Mouse (Mus musculus) T-helper 17 cell (primary cell): ENCODE data around the gene Erbb4.

Source experiments
- in situ Hi-C, 2 experiments: fragments of 300-600 bp; cut with MboI, MseI; formaldehyde crosslinking; loops; 1 replicate in 1 of 2; 2 replicates in 1 of 2; pipeline ENCODE4 v1.15.1; 2025; ENCODE audit warnings: high pct_unique_total_duplicates in 2 of 2

Gene Erbb4

GRCm38 (mm10) chr1:68570924-68571323 lies 536.9 kb downstream of the Erbb4 start:
- in situ Hi-C loops, result loop anchor here in 1 of 2 experiments (10.0 kb wide), 1 partner anchor 404 kb away; no protein-coding TSS in a partner anchor

DNA sequence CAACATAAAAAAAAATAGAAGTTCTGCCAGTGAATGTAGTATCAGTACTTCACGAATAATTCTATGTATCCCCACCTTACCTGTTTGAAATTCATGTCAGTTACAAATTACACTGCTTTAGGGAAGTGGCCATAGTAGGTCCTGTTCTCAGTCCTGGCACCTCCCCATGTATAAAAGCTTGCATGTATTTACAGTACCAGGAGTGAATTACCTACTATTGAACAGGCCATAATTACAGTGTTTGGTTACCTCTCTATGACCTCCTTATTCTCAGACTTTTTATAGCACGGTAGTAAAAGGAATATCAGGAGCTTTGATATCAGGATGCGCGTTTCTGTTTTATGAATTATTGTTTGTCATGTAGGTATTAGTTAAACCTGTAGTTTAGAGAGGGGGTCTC lies 564.9 kb downstream of the Erbb4 start:
- in situ Hi-C loops, result no loop called here

- in situ Hi-C loops, result no loop called here
Observed at GRCm38 (mm10) chr1:68517820-68518219, 590.0 kb downstream of the Erbb4 start.

- in situ Hi-C loops, result no loop called here
Observed at GRCm38 (mm10) chr1:68503873-68504272, 604.0 kb downstream of the Erbb4 start.

DNA sequence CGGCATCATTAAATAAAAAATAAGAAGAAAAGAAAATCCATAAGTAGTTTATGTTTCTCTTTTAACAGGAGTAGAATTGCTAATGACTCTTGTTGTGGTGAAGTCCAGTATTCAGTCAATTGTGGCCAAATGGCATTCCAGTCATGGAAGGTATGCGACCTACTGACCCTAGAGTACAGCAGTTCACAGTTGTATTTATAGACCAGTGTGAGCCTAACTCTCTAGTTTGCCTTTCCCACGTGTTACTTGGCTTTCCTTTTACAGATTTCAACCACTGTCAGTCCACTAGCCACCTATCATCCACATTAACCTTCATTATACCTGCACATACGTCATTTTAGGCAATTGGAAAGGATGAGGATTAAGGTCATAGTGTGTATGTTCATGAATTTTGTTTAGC lies 606.3 kb downstream of the Erbb4 start:
- in situ Hi-C loops, result no loop called here

DNA sequence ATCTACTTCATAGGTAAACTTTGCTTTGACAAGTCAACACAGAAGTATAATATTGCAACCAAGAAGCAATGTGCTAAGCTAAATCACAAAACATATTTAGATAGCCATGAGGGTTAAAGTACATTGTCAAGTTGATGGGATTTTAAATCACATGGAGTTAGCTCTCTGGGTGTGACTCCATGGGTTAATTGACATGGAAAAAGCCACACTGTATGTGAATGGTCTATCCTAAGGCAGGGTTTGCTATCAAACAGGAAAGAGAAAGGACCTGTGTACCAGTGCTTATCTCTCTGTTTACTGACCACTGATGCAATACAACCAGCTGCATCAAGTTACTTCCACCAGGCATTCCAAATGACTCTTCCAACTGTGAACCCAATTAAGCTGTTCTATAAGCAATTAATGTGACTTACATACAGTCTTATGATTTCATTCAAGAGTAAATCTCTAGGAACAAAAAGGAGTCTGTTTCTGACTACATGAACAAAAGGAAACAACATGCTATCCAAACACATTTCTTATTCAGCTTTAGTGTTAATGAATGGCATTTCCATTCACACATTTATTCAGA lies 641.4 kb downstream of the Erbb4 start:
- in situ Hi-C loops, result no loop called here

- in situ Hi-C loops, result loop anchor here in 1 of 2 experiments (10.0 kb wide), 1 partner anchor 1536 kb away; no protein-coding TSS in a partner anchor
Observed at GRCm38 (mm10) chr1:68451274-68451673, 656.6 kb downstream of the Erbb4 start.

DNA sequence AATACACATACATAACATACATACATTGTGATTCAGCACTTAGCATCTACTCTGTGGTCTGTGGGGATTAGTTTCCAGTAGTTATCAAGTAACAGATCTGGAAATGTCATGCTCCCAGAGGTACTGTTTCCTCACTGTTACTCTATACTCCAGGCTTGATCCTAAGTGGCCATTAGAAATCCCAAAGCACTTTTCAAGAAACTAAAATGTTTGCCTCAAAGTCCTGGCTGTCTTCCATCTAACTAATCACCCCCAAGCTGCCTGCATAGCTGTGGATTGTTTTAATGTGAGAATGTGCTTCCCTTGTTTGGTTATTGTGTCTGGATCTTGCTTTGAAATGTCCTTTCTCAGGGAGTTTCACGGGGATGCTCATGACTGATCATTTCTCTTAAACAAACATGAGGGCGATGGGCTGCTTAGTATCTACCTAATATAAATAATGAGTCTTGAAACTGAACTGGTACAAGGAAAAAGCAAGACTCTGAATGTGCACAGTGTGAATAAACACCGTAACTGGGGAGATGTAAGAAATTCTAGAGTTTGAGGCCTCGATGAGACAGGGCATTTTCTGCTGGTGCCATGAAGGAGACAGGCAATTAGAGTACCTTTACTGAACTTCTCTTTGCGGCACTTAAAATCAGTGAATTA lies 683.4 kb downstream of the Erbb4 start:
- in situ Hi-C loops, result no loop called here

- in situ Hi-C loops, result no loop called here
Observed at GRCm38 (mm10) chr1:68401204-68401603, 706.7 kb downstream of the Erbb4 start.

DNA sequence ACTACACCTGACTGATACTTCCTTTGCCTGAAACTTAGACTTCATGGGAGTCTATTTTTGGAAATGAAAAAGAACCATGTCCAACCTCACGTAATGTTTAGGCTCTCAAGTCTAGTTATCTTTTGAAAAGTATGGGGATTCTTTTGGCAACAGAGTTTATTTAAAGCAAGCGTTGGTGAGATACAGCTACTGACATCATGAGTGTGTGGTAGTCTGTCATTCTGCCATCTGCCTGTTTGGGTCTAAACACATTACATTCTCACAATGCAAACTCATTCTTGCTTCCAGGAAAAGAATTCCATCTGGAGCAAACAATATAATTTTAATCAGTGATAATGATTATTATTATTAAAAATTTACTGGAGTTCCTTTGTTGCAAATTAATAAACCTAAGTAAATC lies 736.3 kb downstream of the Erbb4 start:
- in situ Hi-C loops, result no loop called here

DNA sequence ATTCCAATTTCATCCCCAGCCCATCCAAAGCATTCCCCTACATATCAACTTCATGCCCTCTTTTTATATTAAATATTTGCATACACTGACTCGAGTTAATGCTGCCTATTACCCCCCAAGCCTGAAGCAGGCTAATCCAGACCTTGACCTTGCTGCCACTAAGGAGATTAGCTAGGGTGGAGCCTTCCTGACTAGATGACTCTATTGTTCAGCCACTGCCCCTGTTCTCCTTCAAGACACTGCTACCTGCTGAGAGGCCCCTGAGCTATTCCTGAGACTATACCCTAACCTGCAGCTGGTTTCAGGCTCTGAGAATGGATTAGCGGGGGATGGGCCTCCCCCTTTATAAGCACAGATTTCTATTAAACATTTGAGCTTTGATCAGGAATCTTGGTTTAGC lies 774.1 kb downstream of the Erbb4 start:
- in situ Hi-C loops, result no loop called here

- in situ Hi-C loops, result no loop called here
Observed at GRCm38 (mm10) chr1:68305813-68306212, 802.0 kb downstream of the Erbb4 start.

DNA sequence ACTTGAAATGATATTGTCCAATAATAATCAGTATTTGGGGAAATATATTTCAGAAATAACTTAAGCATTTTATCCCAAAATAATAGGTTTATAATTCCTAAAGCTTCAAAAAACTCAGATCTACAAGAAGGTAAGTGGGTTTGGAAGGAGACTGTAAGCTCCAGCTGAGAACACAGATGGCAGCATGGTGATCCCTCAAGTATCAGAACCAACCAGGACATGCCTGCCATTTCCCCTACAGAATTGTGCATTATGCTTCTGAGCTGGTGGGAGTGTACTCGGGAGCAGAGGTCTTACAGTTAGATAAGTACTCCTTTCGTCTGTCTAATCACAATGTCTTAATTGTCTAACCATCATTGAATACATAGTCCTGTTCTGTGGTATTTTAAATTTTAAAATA lies 823.4 kb downstream of the Erbb4 start:
- in situ Hi-C loops, result loop anchor here in 1 of 2 experiments (10.0 kb wide), 1 partner anchor 1790 kb away; no protein-coding TSS in a partner anchor

- in situ Hi-C loops, result no loop called here
Observed at GRCm38 (mm10) chr1:68275819-68276218, 832.0 kb downstream of the Erbb4 start.

- in situ Hi-C loops, result no loop called here
Observed at GRCm38 (mm10) chr1:68178580-68178979, 929.3 kb downstream of the Erbb4 start.

GRCm38 (mm10) chr1:68155253-68155652 lies 952.6 kb downstream of the Erbb4 start:
- in situ Hi-C loops, result no loop called here

DNA sequence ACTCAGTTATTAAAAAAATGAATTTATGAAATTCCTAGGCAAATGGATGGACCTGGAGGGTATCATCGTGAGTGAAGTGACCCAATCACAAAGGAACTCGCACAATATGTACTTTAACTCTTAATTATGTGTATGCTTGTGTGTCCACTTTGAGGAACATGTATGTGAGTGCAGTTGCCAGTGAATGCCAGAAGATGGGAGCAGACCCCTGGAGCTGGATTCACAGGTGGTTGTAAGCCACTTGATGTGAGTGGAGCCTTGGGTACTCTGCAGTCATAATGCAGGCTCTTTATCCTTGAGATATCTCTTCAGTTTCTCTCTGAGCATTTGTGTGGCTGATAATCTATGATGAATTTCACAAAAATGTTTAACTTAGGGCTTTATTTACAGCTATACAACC lies 957.3 kb downstream of the Erbb4 start:
- in situ Hi-C loops, result no loop called here

DNA sequence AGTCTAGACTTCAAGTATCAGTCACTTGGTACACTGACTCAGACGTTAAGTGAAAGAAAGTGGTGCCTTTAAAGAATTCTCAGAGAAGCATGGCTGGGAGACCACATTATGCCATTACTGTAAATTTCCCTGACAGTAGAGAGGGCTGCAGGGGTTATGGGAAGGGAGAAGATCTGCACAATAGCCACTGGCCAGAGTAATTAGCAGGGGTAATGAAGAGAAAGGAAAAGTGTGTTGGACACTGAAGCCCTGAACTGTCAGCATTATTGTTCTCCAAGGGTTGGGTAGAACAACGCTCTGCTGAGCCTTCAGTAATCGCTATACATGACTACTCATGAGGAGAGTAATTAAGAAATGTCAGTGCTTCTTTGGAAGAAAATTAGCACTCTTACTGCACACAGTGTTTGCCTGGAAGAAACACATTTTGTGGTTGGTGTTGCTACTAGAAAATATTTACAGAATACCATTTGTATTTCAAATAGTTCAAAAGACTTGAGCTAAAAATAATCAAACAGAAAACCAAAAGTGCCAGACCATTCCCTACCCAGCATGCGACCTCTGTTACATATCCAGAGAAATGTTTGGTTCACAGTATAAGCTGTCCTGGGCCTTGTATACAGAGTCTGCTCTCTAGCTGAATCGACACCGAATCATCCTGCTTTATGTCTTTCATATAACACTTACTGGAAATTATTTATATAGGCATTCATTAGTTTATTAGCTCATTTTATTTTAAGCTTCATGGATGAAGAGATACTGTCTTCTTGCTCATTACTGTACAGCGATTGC lies 965.1 kb downstream of the Erbb4 start:
- in situ Hi-C loops, result no loop called here

DNA sequence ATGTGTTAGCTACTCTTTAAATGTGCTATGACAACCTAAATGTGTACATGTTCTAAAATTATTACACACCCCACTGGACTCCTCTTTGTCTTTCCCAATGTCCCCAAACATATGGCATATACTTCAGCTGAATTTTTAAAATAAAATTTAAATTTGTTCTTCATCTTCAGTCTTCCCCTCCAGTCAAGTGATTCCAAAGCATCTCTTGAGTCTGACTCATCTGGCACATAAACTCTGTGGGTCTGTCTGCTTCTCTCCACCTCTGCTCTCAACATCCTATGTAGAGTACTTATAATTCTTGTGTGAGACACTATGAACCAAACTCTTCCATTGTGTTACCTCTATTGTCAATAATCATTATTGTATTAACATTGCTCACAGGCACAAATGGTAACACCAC lies 972.9 kb downstream of the Erbb4 start:
- in situ Hi-C loops, result no loop called here

- in situ Hi-C loops, result no loop called here
Observed at GRCm38 (mm10) chr1:68134450-68134849, 973.4 kb downstream of the Erbb4 start.

GRCm38 (mm10) chr1:68123541-68123940 lies 984.3 kb downstream of the Erbb4 start:
- in situ Hi-C loops, result loop anchor here in 1 of 2 experiments (25.0 kb wide), 1 partner anchor 1014 kb away; no protein-coding TSS in a partner anchor

DNA sequence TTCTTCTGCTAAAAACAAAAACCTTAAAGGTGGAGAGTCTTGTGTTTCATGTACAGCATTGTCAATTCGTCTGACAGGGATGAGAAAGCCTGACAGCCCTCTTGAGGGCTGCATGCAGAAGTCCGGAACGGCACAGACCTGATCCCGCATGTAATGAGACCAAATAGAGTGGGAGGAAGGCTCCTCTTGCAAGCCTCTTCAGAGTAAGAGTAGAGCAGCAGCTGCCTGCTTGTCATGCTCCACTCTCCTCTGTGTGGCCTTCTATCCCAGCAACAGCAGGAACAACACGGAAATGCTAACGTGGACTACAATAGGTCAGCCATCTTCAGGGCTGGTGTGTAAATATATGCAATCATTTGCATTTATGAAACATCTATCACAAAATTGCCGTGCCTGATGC lies 987.5 kb downstream of the Erbb4 start:
- in situ Hi-C loops, result loop anchor here in 1 of 2 experiments (25.0 kb wide), 1 partner anchor 1017 kb away; no protein-coding TSS in a partner anchor
